Mouse (Mus musculus) spleen, postnatal 4 days (tissue): Measurements from ENCODE around the gene Lrrc75a.
"Not testable (repeated sequence)": the region's sequence is repeated elsewhere in the genome, so short reads cannot be mapped to it uniquely, and the experiment has no call there.

Experiments
- DNase-seq, 2 experiments: peaks; one replicate each; pipeline ENCODE4 v3.0.0; 2022; ENCODE audit warnings: low spot score in 2 of 2

Gene Lrrc75a

DNA sequence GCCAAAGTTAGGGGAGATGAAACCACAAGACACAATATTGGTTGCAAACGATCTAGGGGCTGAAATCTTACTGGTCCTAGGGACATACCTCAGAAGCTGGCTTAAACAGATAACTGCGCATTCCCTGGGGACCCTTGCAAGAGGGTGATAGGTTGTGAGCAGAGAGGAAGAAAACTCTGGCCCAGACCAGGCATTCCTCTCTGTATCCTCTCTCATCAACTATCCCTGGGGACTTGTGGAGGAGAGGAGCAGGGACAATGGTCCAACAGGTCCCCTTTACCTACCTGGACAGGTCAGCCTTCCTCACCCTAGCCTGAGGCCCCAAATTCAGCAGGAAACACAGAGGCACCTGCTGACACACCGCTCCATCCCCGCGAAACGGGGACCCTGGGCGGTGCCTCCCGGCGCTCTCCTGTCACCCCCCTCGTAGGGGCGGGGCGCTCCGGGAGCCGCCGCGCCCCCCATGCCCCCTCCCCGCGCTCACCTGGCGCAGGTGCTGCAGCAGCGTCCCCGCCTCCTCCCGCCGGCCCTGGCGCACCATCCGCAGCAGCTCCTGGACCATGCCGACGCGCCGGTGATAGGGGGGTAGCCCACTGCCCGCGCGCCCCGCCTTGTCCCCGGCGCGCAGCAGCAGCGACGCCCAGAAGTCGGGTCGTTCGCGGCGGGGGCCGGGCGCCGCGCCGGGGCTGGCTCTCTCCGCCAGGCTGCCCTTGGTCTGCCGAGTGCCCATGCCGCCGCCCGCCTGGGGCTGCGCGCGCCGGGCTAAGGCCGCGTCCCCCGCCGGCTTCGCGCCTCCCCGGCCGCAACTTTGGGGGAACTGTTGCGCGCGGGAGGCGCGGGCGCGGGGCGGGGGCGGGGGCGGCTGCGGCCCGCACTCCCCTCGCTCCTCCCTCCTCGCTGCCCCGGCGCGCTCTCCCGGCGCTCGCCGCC, at the start of gene Lrrc75a:
Gene Lrrc75a, minus strand, starts transcription at position 863 of the 930 bp plus-strand sequence.
- peak; percentile 30 to 75 for DNase-seq

GRCm38 (mm10) chr11:62695126-62695525, 46.8 kb upstream of the Lrrc75a start:
- DNase-seq, result no peak

DNA sequence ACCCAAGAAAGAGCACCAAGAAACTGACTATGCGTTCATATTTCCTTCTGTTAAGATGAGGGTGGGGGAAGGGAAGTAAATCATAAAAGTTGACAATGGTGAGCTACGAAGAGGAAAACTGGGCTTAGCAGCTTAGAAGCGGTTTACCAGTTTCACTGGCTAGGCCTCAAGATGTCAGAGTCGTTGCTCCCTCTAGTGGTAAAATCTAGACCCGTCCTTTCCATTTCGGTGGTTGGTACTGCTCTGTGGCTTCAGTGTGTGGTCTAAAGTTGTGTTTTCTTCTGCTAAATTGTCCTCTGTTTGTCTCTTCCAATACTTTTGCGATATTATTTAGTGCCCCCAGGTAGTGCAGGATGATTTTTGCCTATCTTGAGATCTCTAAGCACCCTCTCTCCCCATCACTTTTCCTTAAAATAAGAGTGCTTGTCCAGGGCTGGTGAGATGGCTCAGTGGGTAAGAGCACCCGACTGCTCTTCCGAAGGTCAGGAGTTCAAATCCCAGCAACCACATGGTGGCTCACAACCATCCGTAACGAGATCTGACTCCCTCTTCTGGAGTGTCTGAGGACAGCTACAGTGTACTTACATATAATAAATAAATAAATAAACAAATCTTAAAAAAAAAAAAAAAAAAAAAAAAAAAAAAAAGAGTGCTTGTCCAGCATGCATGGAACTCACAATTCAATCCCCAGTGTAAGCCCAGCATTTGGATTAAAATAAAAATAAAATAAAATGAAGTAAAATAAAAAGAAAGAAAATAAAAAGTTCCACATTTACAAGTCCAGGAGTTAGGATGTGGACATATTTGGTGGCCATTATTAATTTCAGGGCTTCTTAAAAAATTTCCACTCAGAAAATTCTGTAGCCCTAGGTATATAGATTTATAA, 45.2 kb upstream of the Lrrc75a start:
- DNase-seq, result peak in 1 of 2 experiments; percentile 21

DNA sequence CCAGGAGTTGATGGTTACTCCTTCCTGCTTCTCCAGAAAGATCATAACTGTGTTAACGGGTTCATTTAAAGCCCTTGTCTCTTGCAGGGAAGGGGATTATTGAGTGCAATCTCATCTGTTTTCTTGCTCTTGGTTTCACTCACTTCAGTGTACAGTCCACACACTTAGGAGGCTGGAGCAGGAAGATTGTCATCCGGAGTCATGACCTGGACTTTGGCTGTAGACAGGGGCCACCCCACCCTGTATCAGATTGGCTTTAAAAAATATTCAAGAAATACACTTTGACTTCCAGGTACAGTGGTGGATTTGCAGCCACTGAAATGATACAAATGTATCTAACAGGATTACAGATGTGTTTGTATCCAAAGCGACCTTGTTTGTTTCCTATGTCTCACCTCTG, 43.3 kb upstream of the Lrrc75a start:
- no peak for DNase-seq

- no peak for DNase-seq
Observed at GRCm38 (mm10) chr11:62679954-62680353, 31.6 kb upstream of the Lrrc75a start.

DNA sequence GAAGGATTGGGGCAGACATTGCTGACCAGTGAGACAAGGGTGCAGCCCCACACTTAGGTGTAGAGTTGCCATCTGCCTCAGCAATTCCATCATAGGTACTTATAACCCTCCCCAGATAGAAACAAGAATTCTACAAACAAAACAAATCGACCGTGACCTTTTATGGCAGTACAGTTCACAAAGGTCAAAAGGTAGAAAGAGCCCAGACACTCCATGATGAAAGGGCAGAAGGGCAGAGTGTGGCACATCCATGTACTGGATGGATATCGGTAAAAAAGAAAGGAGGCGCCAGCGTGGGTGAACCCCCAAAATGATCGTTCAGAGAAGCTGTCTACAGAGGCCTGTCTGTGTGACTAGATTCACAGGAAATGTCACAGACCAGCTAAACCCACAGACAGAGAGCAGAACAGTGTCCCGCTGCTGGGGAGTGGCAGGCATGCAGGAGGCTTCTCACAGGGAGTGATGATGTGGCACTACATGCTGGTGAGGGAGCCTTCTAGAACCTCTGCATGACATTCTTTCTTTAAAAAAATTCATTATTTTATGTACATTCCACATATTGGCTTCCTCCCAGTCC, 30.5 kb upstream of the Lrrc75a start:
- no peak for DNase-seq

DNA sequence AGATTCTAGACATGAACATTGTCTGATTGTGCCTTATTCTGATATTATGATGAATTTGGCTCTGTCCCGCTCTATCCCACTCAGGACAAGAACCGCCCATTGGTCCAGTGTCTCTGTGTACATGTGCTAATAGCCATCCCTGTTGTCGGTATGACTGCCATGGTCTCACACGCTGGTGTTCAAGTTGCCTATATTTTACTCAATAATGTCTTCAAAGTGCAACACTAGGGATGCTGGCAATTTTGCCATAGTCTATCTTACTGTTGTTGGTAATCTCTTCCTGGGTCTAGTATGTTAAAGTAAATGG, 27.9 kb upstream of the Lrrc75a start:
- no peak for DNase-seq

- DNase-seq, result peak; percentile 49 to 72
Observed at GRCm38 (mm10) chr11:62675480-62676289, 27.4 kb upstream of the Lrrc75a start.

- no peak for DNase-seq
Observed at GRCm38 (mm10) chr11:62670006-62670405, 21.7 kb upstream of the Lrrc75a start.

DNA sequence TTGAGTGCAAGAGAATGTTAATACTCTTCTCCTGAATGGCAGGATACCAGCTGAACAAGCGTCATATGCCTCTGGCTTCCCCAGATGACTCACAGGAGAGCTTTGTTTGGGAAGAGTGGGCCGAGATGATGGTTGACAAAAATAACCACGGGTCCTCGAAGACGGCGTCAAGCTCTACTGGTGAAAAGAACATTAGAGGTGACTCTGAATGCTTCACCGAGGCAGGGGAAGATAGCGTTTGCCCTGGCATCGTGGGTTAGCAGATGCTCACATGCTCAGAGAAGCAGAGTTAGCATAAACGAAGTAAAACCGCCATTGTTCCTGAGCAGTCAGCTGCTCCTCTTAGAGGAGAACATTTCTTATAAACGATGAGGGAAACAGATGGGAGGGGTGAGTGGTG, 21.1 kb upstream of the Lrrc75a start:
- DNase-seq, result no peak

- DNase-seq, result no peak
Observed at GRCm38 (mm10) chr11:62668986-62669385, 20.7 kb upstream of the Lrrc75a start.

- no peak for DNase-seq
Observed at GRCm38 (mm10) chr11:62664250-62664649, 15.9 kb upstream of the Lrrc75a start.

- DNase-seq, result no peak
Observed at GRCm38 (mm10) chr11:62660885-62661284, 12.6 kb upstream of the Lrrc75a start.

DNA sequence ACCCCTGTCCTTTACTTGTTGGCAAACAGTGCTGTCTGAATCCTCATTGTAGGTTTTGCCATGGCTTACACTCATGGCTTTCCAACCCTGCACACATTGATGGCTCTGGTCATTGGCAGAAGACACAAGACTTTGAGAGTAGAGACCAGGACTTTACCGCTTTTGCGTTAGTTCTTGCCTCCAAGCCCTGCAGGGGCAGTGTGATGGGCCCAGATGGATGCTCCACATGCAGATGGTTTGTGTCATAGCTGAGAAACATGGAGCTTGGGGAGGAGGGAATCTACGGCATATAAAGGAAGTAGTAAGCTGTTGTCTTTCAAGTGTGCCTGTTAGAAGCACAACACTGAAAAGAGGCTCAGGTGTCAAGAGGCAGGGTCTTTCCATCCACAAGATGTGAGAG, 3.8 kb upstream of the Lrrc75a start:
- DNase-seq, result no peak

DNA sequence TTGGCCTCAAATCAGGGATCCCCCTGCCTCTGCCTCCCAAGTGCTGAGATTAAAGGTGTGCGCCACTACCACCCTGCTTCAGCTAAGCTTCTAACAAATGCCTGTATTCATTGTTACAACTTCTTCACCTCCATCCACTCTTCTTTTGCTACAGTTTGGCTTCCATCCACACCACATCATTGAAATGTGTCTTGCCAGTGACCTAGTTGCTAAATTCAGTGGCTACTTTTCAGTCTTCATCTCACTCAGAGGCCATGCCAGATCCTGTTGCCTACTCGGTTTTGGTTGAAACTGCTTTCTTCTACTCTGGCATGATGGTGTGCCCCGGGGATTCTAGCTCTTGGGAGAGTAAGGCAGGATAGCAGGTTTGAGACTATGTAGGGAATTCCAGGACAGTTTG, 3.2 kb upstream of the Lrrc75a start:
- no peak for DNase-seq

DNA sequence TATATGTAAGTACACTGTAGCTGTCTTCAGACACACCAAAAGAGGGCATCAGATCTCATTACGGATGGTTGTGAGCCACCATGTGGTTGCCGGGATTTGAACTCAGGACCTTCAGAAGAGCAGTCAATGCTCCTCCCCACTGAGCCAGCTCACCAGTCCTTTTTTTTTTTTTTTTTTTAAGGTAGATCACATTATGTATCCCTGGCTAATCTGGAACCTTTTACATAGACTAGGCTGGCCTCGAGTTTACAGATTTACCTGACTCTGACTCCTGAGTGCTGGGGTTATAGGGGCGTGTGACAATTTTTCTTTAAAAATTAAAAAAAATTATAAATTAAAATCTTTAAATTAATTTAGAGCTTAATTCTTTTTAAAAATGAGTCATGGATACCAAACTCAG, 1.5 kb upstream of the Lrrc75a start:
- DNase-seq, result not testable (repeated sequence)

GRCm38 (mm10) chr11:62648591-62649391, 468 bp upstream of the Lrrc75a start, which contains the start of gene Mmgt2:
TSS of gene Mmgt2 (plus strand) at chr11:62648664.
- DNase-seq, result peak; percentile 92 to 99

GRCm38 (mm10) chr11:62646958-62647515, 1.3 kb downstream of the Lrrc75a start:
- DNase-seq, result no peak

GRCm38 (mm10) chr11:62646495-62646843, 1.9 kb downstream of the Lrrc75a start:
- DNase-seq, result no peak
